Mouse (Mus musculus): Measurements from ENCODE around the gene Atg3. TPM values are rescaled to one million over a fixed set of nuclear protein-coding genes. Genes with fewer than 3 reads are reported as not detected.

Atg3 gene
- 16.6 and 39.2 TPM in 2 replicates for polyA plus RNA-seq (2012; ENCODE audit: insufficient read depth, low replicate concordance)

DNA sequence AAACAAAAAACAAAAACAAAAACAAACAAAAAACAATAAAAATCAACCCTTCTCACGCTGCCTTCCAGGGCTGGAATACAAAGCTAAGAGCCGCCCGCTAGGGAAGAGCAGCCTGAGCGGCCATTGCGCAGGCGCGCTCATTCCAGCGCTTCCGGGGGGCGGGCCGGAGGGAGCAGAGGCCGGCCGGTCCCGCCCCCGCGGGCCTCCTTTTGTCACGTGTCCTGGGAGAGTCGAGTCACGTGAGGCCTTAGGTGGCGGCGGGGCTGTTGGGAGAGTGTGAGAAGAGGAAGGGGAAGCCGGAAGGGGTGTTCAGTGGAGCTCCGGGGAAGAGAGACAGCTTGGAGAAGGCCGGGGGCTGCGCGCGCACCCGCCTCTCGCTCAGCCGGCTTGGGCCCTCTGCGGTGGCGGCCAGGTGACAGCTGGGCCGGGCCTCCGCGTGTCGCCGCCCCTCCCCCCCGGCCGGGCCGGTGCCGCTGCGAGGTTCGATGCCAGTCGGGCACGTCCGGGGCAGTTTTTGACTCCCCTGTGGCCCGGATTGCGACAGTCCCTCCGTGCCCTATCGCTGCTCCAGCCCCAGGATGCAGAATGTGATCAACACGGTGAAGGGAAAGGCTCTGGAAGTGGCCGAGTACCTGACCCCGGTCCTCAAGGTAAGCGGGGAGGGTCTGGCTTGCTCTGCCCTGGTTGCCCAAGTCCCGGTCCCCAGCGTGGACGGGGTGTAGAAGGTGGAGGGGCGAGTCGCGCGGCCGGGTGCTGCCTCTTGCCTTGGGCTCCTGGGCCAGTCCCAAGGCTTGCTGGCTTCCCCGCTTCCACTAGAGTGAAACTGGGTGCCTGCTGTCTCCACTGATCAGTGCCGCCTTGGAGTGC, at the start of gene Atg3, which contains the start of gene Slc35a5:
TSS of gene Atg3 (plus strand) at position 264 of the 867 bp plus-strand sequence.
TSS of gene Slc35a5 (minus strand) at position 185 of the 867 bp plus-strand sequence.
- Histone ChIP-seq H3K4me3 (replicated peaks) (peak within 1 kb of the TSS; percentile 96), H3K36me3 (replicated peaks; ENCODE audit: low read length) (peaks cover 14% of the 10 kb centered on the region), H3K4me1 (peaks cover 28% of the 10 kb centered on the region), H3K27me3 (replicated peaks) (no peaks in the 10 kb centered on the region), H3K9me3 (no peaks in the 10 kb centered on the region)
- TF ChIP-seq FLI1 (IDR thresholded peaks at IDR 0.05; ENCODE audit: low read length) (no peak), GATA1 (IDR thresholded peaks at IDR 0.05; ENCODE audit: borderline replicate concordance, low read length) (no peak)

DNA sequence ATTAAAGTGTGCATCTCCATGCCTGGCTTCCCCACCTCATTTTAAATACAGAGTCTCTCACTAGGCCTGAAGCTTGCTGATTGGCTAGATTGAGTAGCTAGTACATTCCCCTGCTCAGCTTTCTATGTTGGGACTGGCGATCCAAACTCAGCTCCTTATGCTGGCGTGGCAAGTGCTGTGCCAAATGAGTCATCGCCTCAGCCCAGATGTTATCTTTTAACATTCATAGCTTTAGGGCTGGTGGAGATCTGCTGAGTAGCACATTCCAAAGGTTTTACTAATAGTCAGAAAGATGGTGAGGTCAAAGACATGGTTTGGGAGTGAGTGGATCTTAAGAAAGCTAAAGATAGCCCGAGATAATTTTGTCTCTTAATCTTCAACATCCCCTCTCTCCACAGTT, 48.1 kb upstream of the Atg3 start:
- Histone ChIP-seq H3K9me3 (no peaks in the 10 kb centered on the region), H3K27me3 (replicated peaks) (peaks cover 3% of the 10 kb centered on the region)

DNA sequence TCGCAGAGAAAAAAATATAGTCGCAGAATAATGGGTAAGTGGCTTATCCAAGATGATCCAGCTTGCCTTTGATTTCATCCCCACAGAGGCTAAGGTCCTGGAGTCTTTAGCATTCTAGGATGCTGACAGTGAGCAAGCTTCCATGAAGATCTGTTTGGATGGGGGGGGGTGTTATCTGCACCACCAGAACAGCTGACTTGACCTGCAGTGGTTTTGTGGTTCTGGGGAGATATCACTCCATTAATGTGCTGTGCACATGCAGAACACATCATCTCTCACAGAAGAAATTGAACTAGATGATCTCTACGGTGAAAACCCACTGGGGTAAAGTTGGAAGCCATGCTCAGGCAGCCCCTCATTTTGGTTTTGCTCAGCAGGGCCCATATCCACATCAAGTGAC, 41.4 kb upstream of the Atg3 start:
- TF ChIP-seq FLI1 (IDR thresholded peaks at IDR 0.05; ENCODE audit: low read length) (no peak), GATA1 (IDR thresholded peaks at IDR 0.05; ENCODE audit: borderline replicate concordance, low read length) (no peak)
- H3K4me1 ChIP-seq, result peaks cover 22% of the 10 kb centered on the region
- no peaks in the 10 kb centered on the region for H3K9me3 ChIP-seq
- no peaks in the 10 kb centered on the region for H3K36me3 ChIP-seq (replicated peaks; ENCODE audit: low read length)
- H3K27me3 ChIP-seq (replicated peaks), result peaks cover 2% of the 10 kb centered on the region
- H3K4me3 ChIP-seq (replicated peaks), result no peak overlapping the region

More for the DNA sequence above, 48.1 kb upstream of the Atg3 start:
- Histone ChIP-seq H3K4me3 (replicated peaks) (no peak overlapping the region), H3K36me3 (replicated peaks; ENCODE audit: low read length) (no peaks in the 10 kb centered on the region), H3K4me1 (peaks cover 8% of the 10 kb centered on the region)
- TF ChIP-seq GATA1 (IDR thresholded peaks at IDR 0.05; ENCODE audit: borderline replicate concordance, low read length), result no peak
- no peak for TF ChIP-seq FLI1 (IDR thresholded peaks at IDR 0.05; ENCODE audit: low read length)

DNA sequence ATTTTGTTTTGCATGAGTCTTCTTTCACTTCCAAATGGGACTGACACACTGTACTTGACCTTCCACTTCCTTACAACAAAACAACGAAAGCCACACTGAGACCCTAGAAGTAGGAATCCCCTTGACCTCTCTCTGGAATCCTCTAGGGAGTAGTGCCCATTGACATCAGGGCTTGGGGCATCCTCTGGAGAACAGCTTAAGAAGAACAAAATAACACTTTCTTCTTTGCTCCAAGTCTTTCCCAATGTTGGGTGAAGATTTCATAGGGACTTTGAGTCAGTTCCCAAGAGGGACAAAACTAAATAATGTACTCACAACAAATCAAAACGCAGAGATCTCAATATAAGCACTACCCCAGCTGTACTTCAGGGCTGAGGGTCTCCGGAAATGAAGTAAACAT, 39.8 kb upstream of the Atg3 start:
- Histone ChIP-seq H3K36me3 (replicated peaks; ENCODE audit: low read length) (no peaks in the 10 kb centered on the region), H3K27me3 (replicated peaks) (peaks cover 2% of the 10 kb centered on the region), H3K9me3 (no peaks in the 10 kb centered on the region), H3K4me3 (replicated peaks) (no peak overlapping the region), H3K4me1 (peaks cover 27% of the 10 kb centered on the region)
- TF ChIP-seq GATA1 (IDR thresholded peaks at IDR 0.05; ENCODE audit: borderline replicate concordance, low read length) (no peak), FLI1 (IDR thresholded peaks at IDR 0.05; ENCODE audit: low read length) (no peak)

DNA sequence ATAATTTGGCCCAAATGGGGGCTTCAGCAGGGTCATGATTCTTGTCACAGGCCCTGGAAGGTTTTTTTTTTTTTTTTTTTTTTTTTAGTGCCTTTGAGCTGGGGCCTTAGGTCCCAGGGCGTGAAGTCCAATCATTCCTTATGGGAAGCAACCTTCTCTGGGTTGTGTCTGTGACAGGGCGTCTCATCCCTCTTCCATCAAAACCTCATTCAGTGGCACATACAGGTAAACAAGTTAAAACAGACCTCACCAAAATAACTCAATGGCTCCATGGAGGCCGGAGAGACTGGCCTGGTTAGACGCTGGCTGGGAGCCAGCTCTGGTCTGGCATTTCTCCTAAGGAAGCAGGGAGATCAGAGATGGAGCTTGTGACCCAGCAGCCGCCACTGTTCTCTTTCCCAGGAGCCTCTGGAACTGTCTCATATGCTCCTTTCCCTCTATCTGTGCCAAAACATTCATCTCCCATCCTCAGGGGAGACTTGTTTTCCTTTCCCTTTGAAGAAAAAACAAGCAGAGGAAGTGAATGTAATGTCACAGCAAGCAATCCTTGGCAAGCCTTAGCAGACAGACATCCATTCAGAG, 37.6 kb upstream of the Atg3 start:
- peaks cover 3% of the 10 kb centered on the region for H3K27me3 ChIP-seq (replicated peaks)
- H3K9me3 ChIP-seq, result no peaks in the 10 kb centered on the region
- no peak for TF ChIP-seq GATA1 (IDR thresholded peaks at IDR 0.05; ENCODE audit: borderline replicate concordance, low read length)
- TF ChIP-seq FLI1 (IDR thresholded peaks at IDR 0.05; ENCODE audit: low read length), result no peak
- no peaks in the 10 kb centered on the region for H3K36me3 ChIP-seq (replicated peaks; ENCODE audit: low read length)
- no peak overlapping the region for H3K4me3 ChIP-seq (replicated peaks)
- peaks cover 23% of the 10 kb centered on the region for H3K4me1 ChIP-seq

DNA sequence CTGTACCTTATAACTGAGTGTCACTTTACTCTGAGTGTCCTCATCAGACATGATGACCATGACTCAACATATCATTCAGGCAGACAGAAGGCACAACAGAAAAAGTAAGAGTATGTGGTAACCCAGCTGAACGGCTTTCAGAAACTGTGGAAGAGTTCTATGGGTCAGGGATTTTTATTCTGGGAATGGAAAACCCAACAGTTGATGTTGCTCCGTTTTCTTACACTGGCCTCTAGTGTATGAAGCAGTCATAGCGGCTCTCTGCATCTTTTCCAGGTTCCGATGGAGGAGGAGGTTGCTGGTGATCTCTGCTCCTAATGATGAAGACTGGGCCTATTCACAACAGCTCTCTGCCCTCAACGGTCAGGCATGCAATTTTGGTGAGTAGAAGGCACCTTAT, 36.0 kb upstream of the Atg3 start:
- Histone ChIP-seq H3K4me1 (peaks cover 9% of the 10 kb centered on the region), H3K36me3 (replicated peaks; ENCODE audit: low read length) (no peaks in the 10 kb centered on the region), H3K27me3 (replicated peaks) (peaks cover 5% of the 10 kb centered on the region), H3K4me3 (replicated peaks) (no peak overlapping the region), H3K9me3 (no peaks in the 10 kb centered on the region)
- TF ChIP-seq GATA1 (IDR thresholded peaks at IDR 0.05; ENCODE audit: borderline replicate concordance, low read length) (no peak), FLI1 (IDR thresholded peaks at IDR 0.05; ENCODE audit: low read length) (no peak)

DNA sequence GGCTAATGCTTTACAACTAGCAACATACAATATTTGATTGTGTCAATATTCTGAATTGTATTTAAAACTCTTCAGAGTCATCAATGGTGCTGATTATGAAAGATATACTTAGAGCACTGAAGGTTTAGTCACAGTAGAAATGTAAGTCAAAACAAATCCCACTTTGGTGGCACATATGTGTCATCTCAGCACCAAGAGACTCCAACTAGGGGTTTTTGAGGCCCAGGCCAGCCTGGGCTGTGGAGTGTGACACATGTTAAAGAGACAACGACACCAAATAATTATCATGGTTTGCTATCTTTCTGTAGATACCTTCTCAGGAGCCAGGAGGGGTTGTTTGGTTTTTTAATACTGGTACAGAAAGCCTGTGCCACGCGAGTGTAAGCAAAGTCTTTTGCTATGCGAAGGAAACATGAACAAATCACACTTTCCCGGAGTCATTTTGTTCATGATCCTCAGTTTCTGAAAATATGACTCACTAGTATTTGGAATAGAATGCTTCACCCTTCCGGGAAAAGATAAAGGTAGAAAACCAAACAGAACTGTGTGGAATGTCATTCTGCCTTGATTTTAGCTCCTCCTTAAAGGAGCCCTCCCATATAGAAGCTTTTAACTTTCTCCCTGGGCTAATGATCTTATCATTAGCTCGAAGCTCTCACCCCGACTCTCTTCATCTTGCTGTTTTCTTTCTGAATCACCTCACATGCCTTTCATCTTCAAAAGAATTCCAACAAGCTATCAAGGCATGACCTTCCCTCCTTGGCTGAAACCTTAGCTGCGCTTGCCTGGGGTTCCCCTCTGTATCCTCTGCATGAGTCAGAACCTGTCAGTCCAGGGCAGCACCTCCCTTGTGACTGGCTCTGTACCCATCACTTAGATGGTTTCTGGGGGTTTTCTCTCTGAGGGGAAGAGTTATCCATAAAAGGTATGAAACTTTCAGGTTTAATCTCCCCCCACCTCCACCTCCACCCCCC, 34.1 kb upstream of the Atg3 start:
- TF ChIP-seq FLI1 (IDR thresholded peaks at IDR 0.05; ENCODE audit: low read length) (no peak), GATA1 (IDR thresholded peaks at IDR 0.05; ENCODE audit: borderline replicate concordance, low read length) (no peak)
- H3K36me3 ChIP-seq (replicated peaks; ENCODE audit: low read length), result no peaks in the 10 kb centered on the region
- no peaks in the 10 kb centered on the region for H3K9me3 ChIP-seq
- peaks cover 3% of the 10 kb centered on the region for H3K27me3 ChIP-seq (replicated peaks)
- H3K4me1 ChIP-seq, result peaks cover 7% of the 10 kb centered on the region; the same call in 1 of the 2 replicates
- H3K4me3 ChIP-seq (replicated peaks), result no peak overlapping the region

DNA sequence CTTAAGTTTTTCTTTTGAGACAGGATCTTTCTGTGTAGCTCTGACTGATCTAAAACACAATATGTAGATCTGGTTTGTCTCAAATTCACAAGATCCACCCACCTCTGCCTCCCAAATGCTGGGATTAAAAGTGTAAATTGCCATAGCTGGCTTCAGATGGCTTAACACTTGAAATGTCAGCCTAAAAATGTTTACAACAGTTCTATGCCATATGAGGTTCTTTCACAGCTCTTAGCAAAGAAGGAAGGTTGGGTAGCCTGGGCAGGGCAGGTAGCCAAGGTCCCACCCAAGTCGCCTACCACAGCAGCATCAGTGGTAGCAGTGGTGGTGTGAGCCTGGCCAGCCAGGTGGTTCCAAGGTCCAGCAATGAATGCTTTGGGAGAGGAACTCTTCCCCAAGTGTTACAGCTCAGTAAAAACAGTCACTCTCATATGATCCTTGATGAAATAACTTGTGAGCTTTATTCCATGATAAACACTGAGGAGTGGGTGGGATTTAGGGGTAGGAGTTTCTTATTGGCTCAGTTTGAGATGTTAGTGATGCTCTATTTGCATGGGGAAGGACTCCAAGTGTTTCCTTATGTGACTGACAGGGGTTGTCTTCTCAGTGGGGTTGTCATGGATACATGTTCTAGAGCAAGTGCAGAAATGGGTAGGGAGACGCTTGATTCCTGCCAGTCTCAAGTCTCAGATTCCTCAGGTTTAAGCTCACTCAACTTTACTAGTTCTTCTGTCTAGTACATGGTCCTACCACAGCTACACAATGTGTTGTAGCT, 30.5 kb upstream of the Atg3 start:
- H3K36me3 ChIP-seq (replicated peaks; ENCODE audit: low read length), result no peaks in the 10 kb centered on the region
- no peaks in the 10 kb centered on the region for H3K9me3 ChIP-seq
- no peak overlapping the region for H3K4me3 ChIP-seq (replicated peaks)
- H3K27me3 ChIP-seq (replicated peaks), result peaks cover 3% of the 10 kb centered on the region
- peaks cover 3% of the 10 kb centered on the region; the same call in 1 of the 2 replicates for H3K4me1 ChIP-seq
- TF ChIP-seq GATA1 (IDR thresholded peaks at IDR 0.05; ENCODE audit: borderline replicate concordance, low read length) (no peak), FLI1 (IDR thresholded peaks at IDR 0.05; ENCODE audit: low read length) (no peak)
